15 mouse cellular contexts compared by ENCODE assay signal in the genomic region with DNA sequence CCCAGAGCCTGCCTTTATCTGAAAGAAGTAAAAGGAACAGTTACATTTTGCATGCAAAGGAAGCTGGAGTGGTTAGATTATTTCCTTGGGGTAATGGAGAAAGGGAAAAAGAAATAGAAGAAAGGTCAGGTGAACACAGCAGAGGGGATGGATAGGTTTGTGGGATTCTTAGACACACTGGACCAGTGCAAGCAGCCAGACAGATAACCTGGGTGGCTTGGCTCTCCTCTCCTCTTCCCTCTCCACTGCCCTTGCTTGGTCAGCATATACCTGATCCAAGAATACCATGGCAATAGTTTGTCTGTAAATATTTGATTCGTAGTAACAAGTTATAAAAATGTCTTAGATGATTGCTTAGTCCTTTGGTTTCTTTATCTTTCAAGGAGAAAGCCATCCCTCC. TPM values are rescaled to one million over a fixed set of nuclear protein-coding genes. Genes with fewer than 3 reads are reported as not detected.
DNase-seq lines count a peak whose midpoint lies in the region; ATAC-seq and TF ChIP-seq lines count a peak whose summit lies in the region.
"Had no signal": no experiment of that assay in that cellular context is flagged by ENCODE, and none has a peak within 500 bp of the region (broad histone marks: within the 10 kb centered on the region; RNA-seq: fewer than 3 reads in every experiment).

No protein-coding gene starts in this region.

- DNase-seq in kidney, adult 8-10 months = no peak
- no peak for DNase-seq in MEL (ENCODE audit: low read depth, low spot score)
- DNase-seq in hindbrain, postnatal 0 days (ENCODE audit: low spot score) = no peak
- DNase-seq in spleen, postnatal 10 days (ENCODE audit: low spot score in 2 of 2) = no peak
- no peak for DNase-seq in spleen, adult 12 weeks (ENCODE audit: low spot score)
- no peak for DNase-seq in cerebellum, postnatal 14 days
- DNase-seq: cerebellum, adult 11-12 months; gastrocnemius, postnatal 14 days; heart, postnatal 4 days; thymus, postnatal 25 days had no signal

- H3K27me3 ChIP-seq in kidney, embryonic 16.5 days (ENCODE audit: insufficient read depth, low read length) = no peaks in the 10 kb centered on the region
- H3K27me3 ChIP-seq in MEL (ENCODE audit: control insufficient read depth in 1 of 2, insufficient read depth in 2 of 2, low read length in 2 of 2) = peaks cover 4 to 7% of the 10 kb centered on the region in 2 experiments; a peak in 3 of 4 replicates
- H3K27me3 ChIP-seq in embryonic facial prominence, embryonic 15.5 days = no peaks in the 10 kb centered on the region
- no peaks in the 10 kb centered on the region for H3K27me3 ChIP-seq in hindbrain, postnatal 0 days (ENCODE audit: insufficient read depth, low read length)

- H3K4me3 ChIP-seq in kidney, embryonic 16.5 days (ENCODE audit: low read length) = no peak overlapping the region
- no peak overlapping the region for H3K4me3 ChIP-seq in MEL (ENCODE audit: control insufficient read depth in 1 of 2, insufficient read depth in 1 of 2, low read depth in 2 of 2, low read length in 2 of 2)
- H3K4me3 ChIP-seq in embryonic facial prominence, embryonic 15.5 days (replicated peaks) = no peak overlapping the region
- no peak overlapping the region for H3K4me3 ChIP-seq in hindbrain, postnatal 0 days (ENCODE audit: low read length)

- H3K27ac ChIP-seq in kidney, embryonic 16.5 days (ENCODE audit: low read length) = no peak overlapping the region
- no peak overlapping the region for H3K27ac ChIP-seq in MEL (ENCODE audit: control insufficient read depth, low read depth, low read length)
- H3K27ac ChIP-seq in embryonic facial prominence, embryonic 15.5 days (replicated peaks) = no peak overlapping the region
- H3K27ac ChIP-seq in hindbrain, postnatal 0 days = peak overlapping the region; percentile 43; the same call in 1 of the 2 replicates

- WGBS in kidney, embryonic 16.5 days = 47% methylated on average over 1 of the region's 1 CpGs
- WGBS in embryonic facial prominence, embryonic 15.5 days = 67% methylated on average over 1 of the region's 1 CpGs
- WGBS in hindbrain, postnatal 0 days = 74% methylated on average over 1 of the region's 1 CpGs

- H3K9ac ChIP-seq in kidney, embryonic 16.5 days (replicated peaks; ENCODE audit: low read length) = no peak overlapping the region
- no peak overlapping the region for H3K9ac ChIP-seq in MEL (ENCODE audit: control insufficient read depth, low read depth, low read length, poor library complexity, severe bottlenecking)
- no peak overlapping the region for H3K9ac ChIP-seq in embryonic facial prominence, embryonic 15.5 days
- H3K9ac ChIP-seq in hindbrain, postnatal 0 days (replicated peaks; ENCODE audit: low read length) = no peak overlapping the region

- H3K36me3 ChIP-seq in kidney, embryonic 16.5 days (ENCODE audit: insufficient read depth, low read length) = no peaks in the 10 kb centered on the region
- H3K36me3 ChIP-seq in MEL (ENCODE audit: control insufficient read depth in 1 of 2, insufficient read depth in 2 of 2, low read length in 2 of 2) = no peaks in the 10 kb centered on the region
- no peaks in the 10 kb centered on the region for H3K36me3 ChIP-seq in embryonic facial prominence, embryonic 15.5 days
- H3K36me3 ChIP-seq in hindbrain, postnatal 0 days (ENCODE audit: insufficient read depth, low read length) = no peaks in the 10 kb centered on the region

- 0 out of 2 replicates have a peak, but pooled peaks cover 3% of the 10 kb centered on the region for H3K4me1 ChIP-seq in kidney, embryonic 16.5 days (ENCODE audit: insufficient read depth, low read length)
- no peaks in the 10 kb centered on the region for H3K4me1 ChIP-seq in MEL (ENCODE audit: control insufficient read depth in 1 of 2, insufficient read depth in 2 of 2, low read length in 2 of 2)
- no peaks in the 10 kb centered on the region for H3K4me1 ChIP-seq in embryonic facial prominence, embryonic 15.5 days
- no peaks in the 10 kb centered on the region for H3K4me1 ChIP-seq in hindbrain, postnatal 0 days (ENCODE audit: insufficient read depth, low read length)

- ATAC-seq in kidney, embryonic 16.5 days (ENCODE audit: low FRiP score, low TSS enrichment) = no peak
- no peak for ATAC-seq in embryonic facial prominence, embryonic 15.5 days (ENCODE audit: insufficient number of reproducible peaks, low FRiP score, low TSS enrichment, low read depth)
- no peak; the same call in none of the 2 replicates for ATAC-seq in hindbrain, postnatal 0 days
- ATAC-seq: activated CD4-positive, CD25-positive, alpha-beta regulatory T cell, adult 4 months; CD4-positive, CD25-positive, alpha-beta regulatory T cell, adult 4 months had no signal

- TF ChIP-seq POLR2A in MEL (IDR thresholded peaks at IDR 0.05; ENCODE audit: control insufficient read depth in 1 of 2, insufficient read depth in 1 of 2, low read depth in 1 of 2, low read length in 2 of 2, poor library complexity in 1 of 2) = no peak

- no peak for TF ChIP-seq RAD21 in MEL (IDR thresholded peaks at IDR 0.05; ENCODE audit: low read depth, low read length)

- H3K79me2 ChIP-seq in MEL (ENCODE audit: control insufficient read depth, insufficient read depth, low read length, poor library complexity) = no peaks in the 10 kb centered on the region

- no peak for TF ChIP-seq CTCF in MEL (IDR thresholded peaks at IDR 0.05 in 2 of 3, conservative IDR thresholded peaks at IDR 0.05 in 1 of 3; ENCODE audit: control insufficient read depth in 1 of 3, insufficient read depth in 1 of 3, low read depth in 2 of 3, low read length in 3 of 3, poor library complexity in 1 of 3, severe bottlenecking in 1 of 3)
- TF ChIP-seq CTCF in hindbrain, postnatal 0 days (IDR thresholded peaks at IDR 0.05; ENCODE audit: low read depth) = no peak

- no peak for TF ChIP-seq EP300 in MEL (IDR thresholded peaks at IDR 0.05; ENCODE audit: low read depth in 1 of 2, low read length in 2 of 2)

- H3K9me3 ChIP-seq in kidney, embryonic 16.5 days (ENCODE audit: low read length) = no peaks in the 10 kb centered on the region
- H3K9me3 ChIP-seq in MEL (replicated peaks; ENCODE audit: insufficient read depth, low read length) = no peaks in the 10 kb centered on the region
- no peaks in the 10 kb centered on the region for H3K9me3 ChIP-seq in embryonic facial prominence, embryonic 15.5 days (replicated peaks)
- no peaks in the 10 kb centered on the region for H3K9me3 ChIP-seq in hindbrain, postnatal 0 days (ENCODE audit: low read length)

- peak overlapping the region; percentile 31; the same call in 1 of the 2 replicates for H3K4me2 ChIP-seq in kidney, embryonic 16.5 days (replicated peaks; ENCODE audit: low read depth, low read length)
- peak overlapping the region; percentile 40; the same call in 1 of the 2 replicates for H3K4me2 ChIP-seq in embryonic facial prominence, embryonic 15.5 days (replicated peaks)
- H3K4me2 ChIP-seq in hindbrain, postnatal 0 days (ENCODE audit: low read depth, low read length) = peak overlapping the region; percentile 29
- H3K4me2 ChIP-seq: heart, embryonic 11.5 days had no signal

TF ChIP-seq in MEL, 35 proteins besides CTCF, POLR2A, EP300 and RAD21:
- TF ChIP-seq ZNF384 (IDR thresholded peaks at IDR 0.05; ENCODE audit: low read depth, low read length) = 0 out of 2 replicates have a peak, but pooled peaks have one; percentile 26
- no peak for TF ChIP-seq GATA1 (IDR thresholded peaks at IDR 0.05; ENCODE audit: low read depth, low read length)

RNA-seq across cellular contexts. Expression of a gene that starts 59.9 kb away (rescaled TPM):
- polyA plus RNA-seq in kidney, embryonic 16.5 days (2015; fragmentation: Nextera tagmentation; extraction: Ambion mirVana) = 54.9 and 55.5 TPM in 2 replicates
- 56.2 and 58.3 TPM in 2 replicates for total RNA-seq in MEL (2012; rRNA removed)
- 10 to 100 TPM in 1 of 2 experiments, not detected in 1; 57.4 TPM for polyA plus RNA-seq in MEL (2012; ENCODE audit: insufficient read depth in 1 of 2, insufficient read length in 2 of 2, low read depth in 1 of 2, low replicate concordance in 2 of 2, missing spikeins in 1 of 2)
- polyA plus RNA-seq in embryonic facial prominence, embryonic 15.5 days (2015; fragmentation: Nextera tagmentation; extraction: Ambion mirVana) = 57.2 and 60.0 TPM in 2 replicates
- total RNA-seq in hindbrain, postnatal 0 days (2014; rRNA removed) = 41.3 and 41.7 TPM in 2 replicates
- polyA plus RNA-seq in hindbrain, postnatal 0 days (2015; fragmentation: Nextera tagmentation; extraction: Ambion mirVana) = 24.4 and 26.3 TPM in 2 replicates
